28 mouse cellular contexts compared by ENCODE assay signal in the genomic region with DNA sequence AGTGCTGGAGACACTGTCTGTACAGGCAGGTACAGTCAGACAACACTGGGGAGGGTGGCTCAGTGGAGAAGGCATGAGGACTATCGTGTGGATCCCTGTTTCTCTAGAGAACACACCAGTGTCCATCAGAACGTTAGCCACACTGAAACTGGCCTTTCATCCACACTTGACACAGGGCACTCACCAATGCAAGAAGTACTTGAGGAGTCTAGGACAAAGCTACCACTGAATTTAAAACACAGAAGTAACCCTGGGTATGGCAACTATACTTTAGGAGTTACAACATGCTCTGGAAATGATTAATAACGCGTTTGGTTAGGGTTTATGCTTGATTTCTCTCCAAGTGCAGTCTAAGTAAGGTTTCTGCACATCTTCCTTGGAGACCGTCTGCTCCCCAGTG.
"Had no signal": no experiment of that assay in that cellular context is flagged by ENCODE, and none has a peak within 500 bp of the region (broad histone marks: within the 10 kb centered on the region; RNA-seq: fewer than 3 reads in every experiment).

No protein-coding gene starts in this region.

- H3K4me3 ChIP-seq: left cerebral cortex, adult 2 months; limb, embryonic 10.5 days; limb, embryonic 12.5 days; limb, embryonic 13.5 days; limb, embryonic 15.5 days; liver, embryonic 12.5 days; liver, embryonic 13.5 days; liver, embryonic 15.5 days; megakaryocyte, embryonic 14.5 days; midbrain, embryonic 10.5 days; midbrain, embryonic 12.5 days; midbrain, embryonic 13.5 days; midbrain, embryonic 15.5 days; myocyte; neural tube, embryonic 12.5 days; neural tube, embryonic 13.5 days had no signal

- H3K4me2 ChIP-seq: limb, embryonic 12.5 days; limb, embryonic 13.5 days; limb, embryonic 15.5 days; liver, embryonic 11.5 days; liver, embryonic 12.5 days; liver, embryonic 13.5 days; liver, embryonic 15.5 days; lung, embryonic 14.5 days; midbrain, embryonic 11.5 days; midbrain, embryonic 12.5 days; midbrain, embryonic 13.5 days; midbrain, embryonic 15.5 days; neural tube, embryonic 12.5 days; neural tube, embryonic 13.5 days had no signal

- H3K27ac ChIP-seq: left cerebral cortex, adult 2 months; limb, embryonic 10.5 days; limb, embryonic 12.5 days; limb, embryonic 13.5 days; limb, embryonic 15.5 days; liver, embryonic 12.5 days; liver, embryonic 13.5 days; liver, embryonic 14.5 days; liver, embryonic 15.5 days; macrophage; midbrain, embryonic 10.5 days; midbrain, embryonic 12.5 days; midbrain, embryonic 13.5 days; midbrain, embryonic 15.5 days; neural tube, embryonic 12.5 days; neural tube, embryonic 13.5 days had no signal

- H3K9ac ChIP-seq: limb, embryonic 12.5 days; limb, embryonic 13.5 days; limb, embryonic 15.5 days; liver, embryonic 12.5 days; liver, embryonic 13.5 days; liver, embryonic 14.5 days; liver, embryonic 15.5 days; liver, postnatal 0 days; lung, embryonic 14.5 days; midbrain, embryonic 12.5 days; midbrain, embryonic 13.5 days; midbrain, embryonic 15.5 days; neural tube, embryonic 12.5 days; neural tube, embryonic 13.5 days had no signal

- H3K27me3 ChIP-seq: limb, embryonic 12.5 days; limb, embryonic 13.5 days; limb, embryonic 15.5 days; liver, embryonic 12.5 days; liver, embryonic 13.5 days; liver, embryonic 15.5 days; megakaryocyte, embryonic 14.5 days; midbrain, embryonic 12.5 days; midbrain, embryonic 13.5 days; midbrain, embryonic 15.5 days; neural tube, embryonic 12.5 days; neural tube, embryonic 13.5 days had no signal

- H3K9me3 ChIP-seq: limb, embryonic 10.5 days; limb, embryonic 12.5 days; limb, embryonic 13.5 days; limb, embryonic 15.5 days; liver, embryonic 12.5 days; liver, embryonic 13.5 days; liver, embryonic 15.5 days; midbrain, embryonic 10.5 days; midbrain, embryonic 12.5 days; midbrain, embryonic 13.5 days; midbrain, embryonic 15.5 days; neural tube, embryonic 12.5 days; neural tube, embryonic 13.5 days had no signal

- H3K4me1 ChIP-seq: limb, embryonic 10.5 days; limb, embryonic 13.5 days; limb, embryonic 15.5 days; liver, embryonic 12.5 days; liver, embryonic 13.5 days; liver, embryonic 15.5 days; midbrain, embryonic 10.5 days; midbrain, embryonic 12.5 days; midbrain, embryonic 13.5 days; midbrain, embryonic 15.5 days; neural tube, embryonic 12.5 days; neural tube, embryonic 13.5 days had no signal

- DNase-seq: layer of hippocampus, postnatal 36 days; left cerebral cortex, postnatal 4 days; liver; liver, embryonic 13.5 days; liver, postnatal 0 days; lung, embryonic 14.5 days; lung, postnatal 14 days; midbrain, embryonic 14.5 days had no signal

- ATAC-seq: liver, embryonic 12.5 days; liver, postnatal 0 days; midbrain, embryonic 13.5 days; midbrain, embryonic 15.5 days; midbrain, embryonic 16.5 days had no signal

- H3K36me3 ChIP-seq: limb, embryonic 10.5 days; liver, embryonic 15.5 days; midbrain, embryonic 15.5 days; neural tube, embryonic 12.5 days had no signal
